In genomic region chr5:39841186-39841585, GRCm38 (mm10) we compare ENCODE assay signal across 14 mouse cellular contexts.
DNase-seq lines count a peak whose midpoint lies in the region; ATAC-seq lines count a peak whose summit lies in the region.
"Had no signal": no experiment of that assay in that cellular context is flagged by ENCODE, and none has a peak within 500 bp of the region (broad histone marks: within the 10 kb centered on the region; RNA-seq: fewer than 3 reads in every experiment).

No protein-coding gene starts in this region.

- no peak overlapping the region for H3K4me2 ChIP-seq in forebrain, embryonic 12.5 days
- no peak overlapping the region for H3K4me2 ChIP-seq in liver, embryonic 11.5 days
- H3K4me2 ChIP-seq: embryonic facial prominence, embryonic 13.5 days; midbrain, embryonic 15.5 days; neural tube, embryonic 15.5 days had no signal

- no peaks in the 10 kb centered on the region for H3K27me3 ChIP-seq in forebrain, embryonic 12.5 days
- no peaks in the 10 kb centered on the region for H3K27me3 ChIP-seq in liver, embryonic 11.5 days (replicated peaks; ENCODE audit: control insufficient read depth, insufficient read depth, low read length)
- H3K27me3 ChIP-seq: embryonic facial prominence, embryonic 13.5 days; midbrain, embryonic 15.5 days; neural tube, embryonic 15.5 days had no signal

- peak; percentile 4 for DNase-seq in embryo, embryonic 10 days (ENCODE audit: low spot score)
- no peak for DNase-seq in embryo, embryonic 10.5 days (ENCODE audit: low spot score)
- peak; percentile 7 for DNase-seq in ovary, postnatal 36 days (ENCODE audit: low spot score)
- DNase-seq in ovary, postnatal 10 days (ENCODE audit: low spot score): no peak
- peak; percentile 14 to 17 for DNase-seq in heart, postnatal 36 days
- no peak for DNase-seq in thymus, postnatal 4 days
- no peak for DNase-seq in liver, embryonic 11.5 days (ENCODE audit: low spot score)
- DNase-seq: layer of hippocampus, postnatal 36 days; right cerebral cortex, postnatal 25 days had no signal

- H3K9ac ChIP-seq in forebrain, embryonic 12.5 days: no peak overlapping the region
- no peak overlapping the region for H3K9ac ChIP-seq in liver, embryonic 11.5 days (ENCODE audit: low read depth, low read length)
- H3K9ac ChIP-seq: embryonic facial prominence, embryonic 13.5 days; midbrain, embryonic 15.5 days; neural tube, embryonic 15.5 days had no signal

- H3K27ac ChIP-seq in forebrain, embryonic 12.5 days: no peak overlapping the region
- no peak overlapping the region for H3K27ac ChIP-seq in liver, embryonic 11.5 days (ENCODE audit: low read depth, low read length)
- H3K27ac ChIP-seq: embryonic facial prominence, embryonic 13.5 days; midbrain, embryonic 15.5 days; neural tube, embryonic 15.5 days had no signal

- no peak for ATAC-seq in forebrain, embryonic 12.5 days (ENCODE audit: low FRiP score)
- no peak for ATAC-seq in liver, embryonic 11.5 days (replicated peaks; ENCODE audit: low FRiP score)
- ATAC-seq: midbrain, embryonic 15.5 days had no signal

- H3K36me3 ChIP-seq in forebrain, embryonic 12.5 days (replicated peaks): no peaks in the 10 kb centered on the region
- no peaks in the 10 kb centered on the region for H3K36me3 ChIP-seq in liver, embryonic 11.5 days (ENCODE audit: control insufficient read depth, insufficient read depth, low read length)
- H3K36me3 ChIP-seq: embryonic facial prominence, embryonic 13.5 days; G1E; midbrain, embryonic 15.5 days; neural tube, embryonic 15.5 days had no signal

- intact Hi-C loops in heart, postnatal 36 days (cut with DNase I): loop anchor here (5.0 kb wide), 2 partner anchors 86 to 199 kb away; no protein-coding TSS in a partner anchor

- no peaks in the 10 kb centered on the region for H3K4me1 ChIP-seq in forebrain, embryonic 12.5 days
- no peaks in the 10 kb centered on the region for H3K4me1 ChIP-seq in liver, embryonic 11.5 days (replicated peaks; ENCODE audit: control insufficient read depth, insufficient read depth, low read length)
- H3K4me1 ChIP-seq: embryonic facial prominence, embryonic 13.5 days; midbrain, embryonic 15.5 days; neural tube, embryonic 15.5 days had no signal

- WGBS in forebrain, embryonic 12.5 days: 38% methylated on average over 3 of the region's 3 CpGs
- WGBS in liver, embryonic 11.5 days: 64% methylated on average over 3 of the region's 3 CpGs

- H3K9me3 ChIP-seq in forebrain, embryonic 12.5 days: no peaks in the 10 kb centered on the region
- no peaks in the 10 kb centered on the region for H3K9me3 ChIP-seq in liver, embryonic 11.5 days (ENCODE audit: control insufficient read depth, low read length)
- H3K9me3 ChIP-seq: embryonic facial prominence, embryonic 13.5 days; midbrain, embryonic 15.5 days; neural tube, embryonic 15.5 days had no signal

- no peak overlapping the region for H3K4me3 ChIP-seq in forebrain, embryonic 12.5 days (replicated peaks)
- H3K4me3 ChIP-seq in liver, embryonic 11.5 days (ENCODE audit: low read depth, low read length): no peak overlapping the region
- H3K4me3 ChIP-seq: embryonic facial prominence, embryonic 13.5 days; midbrain, embryonic 15.5 days; neural tube, embryonic 15.5 days had no signal

Comparison
In these comparisons a context has a peak if more than half of its experiments do, and no peak if none do; other contexts are left out.
1. DNase-seq: peak in embryo, embryonic 10 days (single experiment), ovary, postnatal 36 days (single experiment) and heart, postnatal 36 days (2 of 2); none in embryo, embryonic 10.5 days (single experiment), ovary, postnatal 10 days (single experiment), thymus, postnatal 4 days (single experiment) and liver, embryonic 11.5 days (single experiment).